Mouse (Mus musculus): ENCODE data around the gene Ppp1cb.

DNA sequence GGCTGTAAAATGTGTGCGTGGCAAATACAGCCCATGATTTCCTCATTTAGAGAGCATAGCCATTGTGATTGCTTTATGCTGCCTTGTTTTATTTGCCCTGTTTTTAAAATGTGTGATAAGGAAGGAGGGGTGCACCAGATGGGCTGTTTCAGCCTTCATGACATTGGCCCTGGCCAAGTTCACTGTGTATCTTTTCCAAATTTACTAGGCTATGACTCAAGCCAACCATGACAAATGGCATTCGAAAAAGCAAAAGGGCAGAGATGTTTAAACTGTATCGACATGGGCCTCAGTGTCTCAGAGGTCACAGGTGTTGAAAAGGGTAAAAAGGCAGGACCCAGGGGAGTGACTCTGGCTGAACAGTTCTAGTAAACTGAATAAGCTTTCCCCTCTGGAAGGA, 17.3 kb upstream of the Ppp1cb start:
- no peak for TF ChIP-seq POLR2A (IDR thresholded peaks at IDR 0.05; ENCODE audit: borderline replicate concordance, extremely low read depth, insufficient read depth, insufficient read length, poor library complexity, severe bottlenecking)
- no peak for TF ChIP-seq CTCF (IDR thresholded peaks at IDR 0.05; ENCODE audit: borderline replicate concordance, extremely low read depth, insufficient read depth, insufficient read length)

All from brain, embryonic 14.5 days (tissue).